Mouse (Mus musculus): ENCODE measurements around the gene Phb2.

- TF ChIP-seq CTCF (IDR thresholded peaks at IDR 0.05; ENCODE audit: borderline replicate concordance, extremely low read depth, insufficient read depth, insufficient read length) (no peak), POLR2A (IDR thresholded peaks at IDR 0.05; ENCODE audit: borderline replicate concordance, extremely low read depth, insufficient read depth, insufficient read length, poor library complexity, severe bottlenecking) (no peak)
These were observed 5.8 kb downstream of the Phb2 start for GRCm38 (mm10) chr6:124717968-124718367.
